Mouse (Mus musculus) embryonic facial prominence, embryonic 10.5 days (tissue): Measurements from ENCODE around the gene Ano1. TPM values are rescaled to one million over a fixed set of nuclear protein-coding genes. Genes with fewer than 3 reads are reported as not detected.

ENCODE experiments used
- DNase-seq: peaks from one replicate; pipeline ENCODE4 v3.0.0-alpha.2; 2017; ENCODE audit warnings: low spot score
- H3K27ac ChIP-seq: fragments of 300-500 bp; sonication (generic); replicated peaks from 2 replicates; pipeline ENCODE4 v1.5.1; 2016; ENCODE audit warnings: mild to moderate bottlenecking
- H3K27me3 ChIP-seq: fragments of 300-500 bp; sonication (generic); replicated peaks from 2 replicates; pipeline ENCODE4 v1.6.1; 2016; ENCODE audit warnings: low read depth, mild to moderate bottlenecking; ENCODE audit not compliant: poor library complexity, severe bottlenecking
- H3K36me3 ChIP-seq: fragments of 300-500 bp; sonication (generic); replicated peaks from 2 replicates; pipeline ENCODE4 v1.6.1; 2016; ENCODE audit warnings: mild to moderate bottlenecking, moderate library complexity
- H3K4me1 ChIP-seq: fragments of 300-500 bp; sonication (generic); 2 replicates; pipeline ENCODE4 v1.6.1; 2016
- H3K4me3 ChIP-seq: fragments of 300-500 bp; sonication (generic); 2 replicates; pipeline ENCODE4 v1.5.1; 2016; ENCODE audit warnings: mild to moderate bottlenecking, moderate library complexity
- H3K9me3 ChIP-seq: fragments of 300-500 bp; sonication (generic); 2 replicates; pipeline ENCODE4 v1.6.1; 2016; ENCODE audit warnings: mild to moderate bottlenecking
- WGBS: fragments of 180-500 bp; shearing (Covaris S2); methylation state at CpG from one replicate; pipeline ENCODE4 v1.1.7; 2016; 5-methylcytosine and 5-hydroxymethylcytosine counted together
- polyA plus RNA-seq: library from polyadenylated mRNA; unstranded; fragments of >200 nt; fragmentation: Nextera tagmentation; extraction: Ambion mirVana; gene quantifications from 2 replicates; pipeline ENCODE4 v1.2.1, GENCODE M21; 2016

Ano1 gene
- polyA plus RNA-seq, 1 experiment from 2014 or later: 11.3 TPM

GRCm38 (mm10) chr7:144562016-144562415, 189.8 kb downstream of the Ano1 start:
- Histone ChIP-seq H3K27ac (no peak overlapping the region), H3K36me3 (no peaks in the 10 kb centered on the region), H3K9me3 (no peaks in the 10 kb centered on the region), H3K27me3 (peaks cover 49% of the 10 kb centered on the region), H3K4me1 (peaks cover 21% of the 10 kb centered on the region), H3K4me3 (no peak overlapping the region)
- WGBS: 3% methylated on average over 3 of the region's 3 CpGs
- no peak for DNase-seq

- 85% methylated on average over 4 of the region's 4 CpGs for WGBS
- Histone ChIP-seq H3K4me3 (no peak overlapping the region), H3K27me3 (peaks cover 45% of the 10 kb centered on the region), H3K36me3 (no peaks in the 10 kb centered on the region), H3K4me1 (peaks cover 23% of the 10 kb centered on the region), H3K9me3 (no peaks in the 10 kb centered on the region), H3K27ac (no peak overlapping the region)
- DNase-seq: no peak
These were observed 191.2 kb downstream of the Ano1 start for GRCm38 (mm10) chr7:144560594-144560993.

- H3K36me3 ChIP-seq: no peaks in the 10 kb centered on the region
- WGBS: 50% methylated on average over 6 of the region's 6 CpGs
- H3K4me1 ChIP-seq: peaks cover 16% of the 10 kb centered on the region
- H3K27ac ChIP-seq: no peak overlapping the region
- no peak overlapping the region for H3K4me3 ChIP-seq
- H3K27me3 ChIP-seq: peaks cover 42% of the 10 kb centered on the region
- DNase-seq: no peak
- no peaks in the 10 kb centered on the region for H3K9me3 ChIP-seq
These were observed 193.2 kb downstream of the Ano1 start for GRCm38 (mm10) chr7:144558552-144558951.

GRCm38 (mm10) chr7:144554123-144554472, 197.7 kb downstream of the Ano1 start:
- no peak for DNase-seq
- H3K36me3 ChIP-seq: peaks cover 31% of the 10 kb centered on the region
- H3K9me3 ChIP-seq: no peaks in the 10 kb centered on the region
- H3K27ac ChIP-seq: peak overlapping the region; percentile 92
- H3K4me3 ChIP-seq: peak overlapping the region; percentile 86
- 24% methylated on average over 8 of the region's 8 CpGs for WGBS
- peaks cover 29% of the 10 kb centered on the region for H3K4me1 ChIP-seq
- H3K27me3 ChIP-seq: peaks cover 17% of the 10 kb centered on the region

GRCm38 (mm10) chr7:144553237-144554122, 198.3 kb downstream of the Ano1 start, which contains the start of gene Ppfia1:
TSS of gene Ppfia1 (minus strand) at chr7:144553729.
- Histone ChIP-seq H3K27ac (peak within 1 kb of the TSS; percentile 92), H3K4me3 (peak within 1 kb of the TSS; percentile 86), H3K36me3 (peaks cover 37% of the 10 kb centered on the region), H3K9me3 (no peaks in the 10 kb centered on the region), H3K27me3 (peaks cover 17% of the 10 kb centered on the region), H3K4me1 (peaks cover 29% of the 10 kb centered on the region)
- WGBS: under 1% methylated on average over 97 of the region's 97 CpGs
- DNase-seq: peak; percentile 98

GRCm38 (mm10) chr7:144552274-144552673, 199.5 kb downstream of the Ano1 start:
- no peak overlapping the region for H3K27ac ChIP-seq
- no peaks in the 10 kb centered on the region for H3K9me3 ChIP-seq
- WGBS: 90% methylated on average over 8 of the region's 8 CpGs
- peaks cover 48% of the 10 kb centered on the region for H3K36me3 ChIP-seq
- peak overlapping the region; percentile 86 for H3K4me3 ChIP-seq
- peaks cover 29% of the 10 kb centered on the region for H3K4me1 ChIP-seq
- DNase-seq: no peak
- H3K27me3 ChIP-seq: peaks cover 16% of the 10 kb centered on the region

GRCm38 (mm10) chr7:144550811-144551210, 201.0 kb downstream of the Ano1 start:
- Histone ChIP-seq H3K36me3 (peaks cover 62% of the 10 kb centered on the region), H3K4me1 (peaks cover 26% of the 10 kb centered on the region), H3K27ac (no peak overlapping the region), H3K27me3 (peaks cover 9% of the 10 kb centered on the region), H3K4me3 (no peak overlapping the region), H3K9me3 (no peaks in the 10 kb centered on the region)
- no peak for DNase-seq
- WGBS: 85% methylated on average over 1 of the region's 1 CpGs

GRCm38 (mm10) chr7:144549904-144550566, 201.7 kb downstream of the Ano1 start:
- Histone ChIP-seq H3K4me3 (no peak overlapping the region), H3K27me3 (peaks cover 5% of the 10 kb centered on the region), H3K9me3 (no peaks in the 10 kb centered on the region), H3K27ac (no peak overlapping the region), H3K4me1 (peaks cover 26% of the 10 kb centered on the region), H3K36me3 (peaks cover 69% of the 10 kb centered on the region)
- DNase-seq: no peak
- WGBS: 97% methylated on average over 2 of the region's 2 CpGs

- Histone ChIP-seq H3K27ac (no peak overlapping the region), H3K4me3 (no peak overlapping the region), H3K9me3 (no peaks in the 10 kb centered on the region), H3K4me1 (no peaks in the 10 kb centered on the region; the same call in 1 of the 2 replicates), H3K36me3 (peaks cover 59% of the 10 kb centered on the region), H3K27me3 (no peaks in the 10 kb centered on the region)
- WGBS: 90% methylated on average over 3 of the region's 3 CpGs
- no peak for DNase-seq
These were observed 206.5 kb downstream of the Ano1 start for GRCm38 (mm10) chr7:144545231-144545630.

- H3K4me1 ChIP-seq: peaks cover 7% of the 10 kb centered on the region; the same call in 1 of the 2 replicates
- H3K27ac ChIP-seq: no peak overlapping the region
- no peaks in the 10 kb centered on the region for H3K27me3 ChIP-seq
- WGBS: 93% methylated on average over 5 of the region's 5 CpGs
- DNase-seq: no peak
- H3K9me3 ChIP-seq: no peaks in the 10 kb centered on the region
- H3K4me3 ChIP-seq: no peak overlapping the region
- peaks cover 34% of the 10 kb centered on the region for H3K36me3 ChIP-seq
These were observed 210.4 kb downstream of the Ano1 start for GRCm38 (mm10) chr7:144541351-144541750.

- no peaks in the 10 kb centered on the region for H3K27me3 ChIP-seq
- peaks cover 7% of the 10 kb centered on the region; the same call in 1 of the 2 replicates for H3K4me1 ChIP-seq
- no peak overlapping the region for H3K4me3 ChIP-seq
- WGBS: 87% methylated on average over 2 of the region's 2 CpGs
- H3K9me3 ChIP-seq: no peaks in the 10 kb centered on the region
- peaks cover 21% of the 10 kb centered on the region for H3K36me3 ChIP-seq
- no peak overlapping the region for H3K27ac ChIP-seq
- DNase-seq: no peak
These were observed 212.6 kb downstream of the Ano1 start for GRCm38 (mm10) chr7:144539146-144539545.
